Mouse (Mus musculus): ENCODE data around the gene Sem1. TPM values are rescaled to one million over a fixed set of nuclear protein-coding genes. Genes with fewer than 3 reads are reported as not detected.
"Not testable (repeated sequence)": the region's sequence is repeated elsewhere in the genome, so short reads cannot be mapped to it uniquely, and the experiment has no call there.

The Sem1 gene
- 330 and 344 TPM in 2 replicates for polyA plus RNA-seq (2015; fragmentation: Nextera tagmentation; extraction: Ambion mirVana)

DNA sequence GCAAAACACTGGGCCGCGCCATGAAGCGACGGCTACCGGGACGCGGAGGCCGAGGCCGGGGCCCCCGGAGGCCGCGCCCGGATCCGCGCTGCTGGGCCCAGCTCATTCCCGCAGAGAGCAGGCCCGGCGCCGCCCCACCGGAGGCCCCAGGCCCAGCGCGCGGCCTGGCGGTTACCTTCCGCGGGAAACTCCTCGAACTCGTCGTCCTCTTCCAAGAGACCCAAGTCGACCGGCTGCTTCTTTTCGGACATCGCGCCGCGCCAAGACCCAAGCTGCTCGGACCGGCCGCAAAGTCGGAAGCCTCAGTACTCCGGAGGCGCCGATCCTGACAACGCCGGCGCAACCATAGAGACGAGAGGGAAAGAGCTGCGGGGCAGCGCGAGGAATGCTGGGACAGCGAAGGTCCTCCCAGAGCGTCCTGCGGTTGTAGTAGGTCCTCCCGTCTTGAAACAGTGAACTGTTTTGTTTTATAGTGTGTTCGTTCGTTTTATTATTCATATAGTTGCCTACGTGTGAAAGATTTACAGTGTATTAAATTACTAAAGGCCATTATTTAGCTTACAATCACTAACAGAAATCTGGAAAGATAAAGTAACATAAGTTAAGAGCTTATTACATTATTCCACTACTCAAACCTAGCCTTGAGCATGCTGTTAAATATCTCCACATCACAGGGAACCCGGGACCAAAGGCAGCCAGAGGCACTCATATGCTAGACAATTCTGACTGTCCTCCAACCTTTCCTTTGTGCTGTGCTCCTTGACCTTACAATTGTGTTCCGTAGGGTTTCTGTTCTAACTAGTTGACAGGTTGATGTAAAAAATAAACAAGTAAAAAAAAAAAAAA is at the start of gene Sem1:
TSS of gene Sem1 (minus strand) at position 360 of the 846 bp plus-strand sequence.
- DNase-seq (ENCODE audit: low spot score), result peak; percentile 90

DNA sequence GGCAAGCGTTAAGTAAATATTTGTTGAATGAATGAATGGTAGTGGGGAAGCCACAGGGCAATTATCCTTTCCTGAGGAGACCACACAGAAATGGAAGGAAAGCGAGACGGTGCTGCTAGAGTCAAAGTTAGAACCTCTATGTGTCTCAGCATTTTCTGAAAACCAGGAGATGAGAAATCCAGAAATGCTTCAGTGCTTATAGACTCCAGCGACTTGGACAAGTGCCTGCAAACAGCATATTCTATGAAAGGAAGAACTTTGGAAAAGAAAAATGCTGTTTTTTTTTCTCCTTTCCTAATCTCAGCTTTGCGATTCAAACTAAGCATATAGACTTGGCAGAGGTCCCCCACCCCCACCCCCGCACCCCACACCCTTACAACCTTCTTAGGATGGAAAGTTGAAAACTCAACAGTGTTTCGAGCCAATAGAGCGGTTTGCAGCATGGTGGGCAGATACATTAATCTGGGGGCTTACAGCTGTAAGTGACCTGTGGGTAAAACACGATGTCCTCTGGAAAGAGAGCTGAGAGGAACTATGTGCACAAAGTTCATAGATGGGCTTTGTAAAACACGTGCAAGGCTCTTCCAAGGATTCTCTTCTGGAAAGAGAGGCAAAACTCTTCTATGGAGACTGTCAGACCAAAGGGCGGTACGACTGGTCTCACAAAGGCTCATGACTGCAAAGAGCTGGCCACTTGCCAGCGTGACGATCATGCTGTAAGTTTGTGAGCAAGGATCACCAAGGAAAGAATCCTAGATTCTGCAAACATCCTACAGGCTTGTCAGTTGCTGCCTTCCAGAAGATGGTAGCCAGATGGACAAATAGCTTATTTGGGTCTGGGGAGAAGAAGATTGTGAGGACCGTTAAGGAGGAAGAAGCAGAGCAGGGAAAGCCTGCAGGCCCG is 44.6 kb upstream of the Sem1 start:
- DNase-seq (ENCODE audit: low spot score), result no peak

DNA sequence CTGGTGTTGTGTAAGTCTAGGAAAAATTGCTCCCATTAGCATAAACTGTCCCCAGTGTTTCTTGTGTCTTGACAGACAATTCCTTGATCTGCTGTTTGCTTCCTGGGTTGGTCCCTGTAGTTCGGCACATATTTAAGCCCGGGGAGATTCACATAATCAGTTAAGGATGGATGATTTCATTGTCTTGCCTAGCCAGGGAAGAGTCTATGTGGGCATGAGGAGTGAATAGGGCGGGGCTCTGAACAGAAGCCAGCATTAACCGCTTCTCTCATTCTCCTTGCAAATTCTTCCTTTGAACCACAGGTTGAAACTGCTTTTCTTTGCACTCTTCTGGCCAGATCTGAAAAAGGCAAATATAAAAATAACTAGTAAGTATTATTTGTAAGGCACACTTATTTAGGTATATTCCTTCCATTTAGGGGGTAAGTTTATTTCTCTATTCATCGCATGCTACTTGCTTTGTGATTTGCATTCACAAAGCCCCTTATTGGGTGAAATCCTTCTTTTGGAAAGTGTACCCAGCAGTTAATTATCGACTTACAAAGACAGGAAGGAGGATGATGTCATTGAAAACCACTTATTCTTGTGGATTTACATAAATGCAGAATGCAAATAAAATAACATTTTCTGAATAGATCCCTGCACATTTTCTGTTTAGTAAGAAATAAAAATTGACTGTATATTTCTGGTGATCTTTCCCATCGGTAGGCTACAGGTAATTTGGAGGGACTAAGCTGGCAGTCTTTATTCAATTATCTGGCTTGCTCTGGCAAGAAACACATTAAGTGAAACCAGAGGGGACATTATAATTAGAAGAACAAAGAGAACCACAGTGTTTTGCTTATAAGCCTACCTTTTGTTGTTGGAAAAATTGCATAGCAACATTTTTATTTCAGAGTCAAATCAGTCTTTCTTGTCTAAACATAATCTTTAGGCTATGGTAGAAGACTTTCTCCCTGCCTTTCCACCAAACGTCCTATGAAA is 25.4 kb upstream of the Sem1 start:
- DNase-seq (ENCODE audit: low spot score), result no peak

DNA sequence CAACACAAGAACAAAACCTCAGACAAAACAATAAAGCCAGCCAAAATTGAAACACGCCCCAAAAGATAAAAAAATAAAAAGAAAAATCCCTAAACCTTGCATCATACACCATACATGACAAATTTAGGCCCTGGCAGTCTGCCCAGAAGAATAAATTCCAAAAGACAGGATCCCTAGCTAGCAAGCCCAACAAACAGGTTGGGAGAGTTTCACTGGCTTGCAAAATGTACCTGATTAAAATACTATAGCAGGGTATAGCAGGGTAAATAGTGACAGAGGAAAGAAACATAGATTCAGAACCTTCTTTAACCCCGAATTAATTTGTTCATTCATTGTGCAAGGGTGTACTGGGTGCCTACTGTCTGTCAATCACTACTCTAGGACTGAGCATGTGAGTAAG is 7.8 kb upstream of the Sem1 start:
- DNase-seq (ENCODE audit: low spot score), result no peak

DNA sequence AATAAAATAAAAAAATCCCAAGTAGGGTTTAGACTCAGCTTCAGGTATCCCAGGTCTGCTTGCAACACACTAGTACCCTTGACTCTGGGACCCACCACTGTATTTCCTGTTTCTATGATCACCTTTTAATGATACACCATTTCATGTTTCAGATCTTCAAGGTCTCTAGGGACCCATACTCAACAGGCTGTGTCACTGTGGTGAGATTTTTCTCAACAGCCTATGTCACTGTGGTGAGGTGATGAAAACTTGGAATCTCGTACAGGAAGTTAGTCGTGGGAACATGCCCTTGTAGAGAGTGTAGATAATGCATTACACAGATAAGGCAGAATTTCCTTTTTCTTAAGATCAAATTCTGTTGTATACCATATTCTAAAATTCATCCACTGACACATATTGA is 3.4 kb upstream of the Sem1 start:
- no peak for DNase-seq (ENCODE audit: low spot score)

DNA sequence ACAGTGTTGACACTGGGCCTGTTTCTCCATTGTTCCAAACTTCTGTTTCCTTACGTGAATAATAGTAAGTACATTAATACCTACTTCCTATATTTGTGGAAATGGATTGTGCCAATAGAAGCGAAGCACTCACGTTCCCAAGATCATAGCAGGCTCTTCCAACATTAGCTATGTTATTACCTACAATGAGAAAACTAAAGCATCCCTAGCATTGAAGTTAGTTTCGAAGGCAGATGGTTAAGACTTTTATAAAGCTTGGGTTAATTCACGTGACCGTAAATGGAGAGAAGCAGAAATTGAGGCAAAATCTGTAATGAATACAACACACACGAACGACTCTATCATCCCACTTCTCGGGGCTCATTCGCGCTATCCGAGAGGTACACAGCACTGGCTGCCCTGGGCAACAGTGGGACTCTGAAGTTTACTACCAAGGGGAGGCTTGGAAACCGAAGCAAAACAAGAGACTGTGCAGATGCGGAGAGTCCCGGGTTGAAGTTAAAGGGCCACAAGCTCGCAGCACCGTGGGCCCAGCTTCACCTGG is 650 bp downstream of the Sem1 start:
- no peak for DNase-seq (ENCODE audit: low spot score)

DNA sequence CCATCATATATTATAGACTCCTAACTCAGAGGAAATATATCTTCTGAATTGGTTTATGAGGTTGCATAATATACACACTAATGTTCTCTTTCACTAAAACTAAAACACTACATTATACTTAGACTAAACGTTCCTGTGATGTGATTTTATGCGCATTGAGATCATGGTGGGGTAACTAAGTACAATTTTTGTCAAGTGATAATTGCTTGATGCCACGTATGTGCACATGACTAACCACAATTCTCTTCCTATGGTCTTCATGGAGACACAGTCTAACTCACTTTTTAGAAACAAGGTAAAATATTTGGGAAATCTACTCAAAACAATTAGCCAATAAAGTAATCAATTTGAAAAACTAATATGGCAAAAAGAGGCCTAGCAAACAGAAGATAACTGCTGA is 1.2 kb downstream of the Sem1 start:
- DNase-seq (ENCODE audit: low spot score), result no peak

DNA sequence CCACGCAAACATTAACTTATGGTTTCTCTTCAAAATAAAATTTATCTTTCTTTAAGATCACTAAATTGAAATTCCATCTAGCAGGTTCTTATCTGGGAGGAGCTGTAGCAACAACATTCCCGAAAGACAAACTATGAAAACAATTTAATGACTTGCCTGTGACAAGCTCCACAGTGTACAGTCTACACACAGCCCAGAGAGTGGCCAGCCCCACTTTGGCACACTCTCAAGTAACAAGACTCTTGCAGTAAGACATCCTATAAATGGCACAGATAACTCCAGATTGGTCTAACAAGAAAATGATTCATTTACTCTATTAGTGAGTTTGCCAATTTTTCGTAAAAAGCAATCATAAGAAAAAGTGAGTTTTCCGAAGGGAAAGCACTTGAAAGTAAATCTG is 2.7 kb downstream of the Sem1 start:
- no peak for DNase-seq (ENCODE audit: low spot score)

DNA sequence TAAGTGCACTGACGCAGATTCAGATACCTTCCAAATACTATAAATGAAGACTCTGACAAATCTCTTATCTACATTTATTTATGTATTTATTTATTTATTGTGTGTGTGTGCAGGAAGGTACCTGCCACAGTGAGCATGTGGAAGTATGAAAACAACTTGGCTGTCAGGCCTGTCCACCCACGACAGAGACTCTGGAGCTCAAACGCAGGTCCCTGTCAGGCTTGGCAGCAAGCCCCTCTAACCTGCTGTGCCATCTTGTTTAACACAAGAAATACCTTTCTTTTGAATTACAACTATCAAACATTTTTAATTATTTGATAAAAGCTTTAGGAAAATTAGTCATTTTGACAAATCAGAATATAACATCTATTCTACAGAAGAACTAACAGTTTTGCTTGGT is 10.0 kb downstream of the Sem1 start:
- no peak for DNase-seq (ENCODE audit: low spot score)

DNA sequence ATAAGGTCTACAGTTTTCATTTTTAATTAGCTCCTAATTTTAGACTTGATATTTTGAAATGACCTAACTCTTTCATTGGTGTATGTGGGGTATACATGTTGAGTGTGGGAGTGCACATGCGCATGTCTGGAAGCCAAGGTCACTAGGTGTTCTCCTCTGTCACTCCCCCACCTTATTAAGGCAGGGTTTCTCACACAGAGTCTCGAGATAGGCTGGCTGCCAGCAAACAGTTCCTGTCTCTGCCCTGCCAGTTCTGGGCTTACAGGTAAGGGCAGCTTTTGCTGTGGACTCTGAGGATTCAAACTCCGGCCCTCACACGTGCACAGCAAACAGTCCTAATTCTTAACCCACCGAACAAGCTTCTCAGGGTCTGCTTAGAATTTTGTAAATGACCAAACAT is 14.8 kb downstream of the Sem1 start:
- DNase-seq (ENCODE audit: low spot score), result no peak

DNA sequence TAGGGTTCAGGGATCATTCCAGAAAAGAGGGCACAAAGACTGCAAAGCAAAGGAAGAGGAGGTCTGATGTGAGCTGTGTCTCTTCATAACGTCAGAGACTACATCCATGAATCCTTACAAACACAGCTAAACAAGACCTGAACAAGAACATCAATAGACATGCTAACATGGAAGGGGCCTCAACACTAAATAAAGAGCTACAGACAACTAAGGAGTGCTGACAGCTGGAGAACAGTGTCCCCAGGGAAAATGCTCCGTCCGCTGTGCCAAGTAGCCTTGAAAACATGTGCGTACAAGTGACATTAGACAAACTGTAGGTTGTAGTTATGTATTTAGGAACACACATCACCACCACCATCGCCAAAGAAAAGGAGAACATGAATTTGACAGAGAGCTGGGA is 15.7 kb downstream of the Sem1 start:
- DNase-seq (ENCODE audit: low spot score), result no peak

DNA sequence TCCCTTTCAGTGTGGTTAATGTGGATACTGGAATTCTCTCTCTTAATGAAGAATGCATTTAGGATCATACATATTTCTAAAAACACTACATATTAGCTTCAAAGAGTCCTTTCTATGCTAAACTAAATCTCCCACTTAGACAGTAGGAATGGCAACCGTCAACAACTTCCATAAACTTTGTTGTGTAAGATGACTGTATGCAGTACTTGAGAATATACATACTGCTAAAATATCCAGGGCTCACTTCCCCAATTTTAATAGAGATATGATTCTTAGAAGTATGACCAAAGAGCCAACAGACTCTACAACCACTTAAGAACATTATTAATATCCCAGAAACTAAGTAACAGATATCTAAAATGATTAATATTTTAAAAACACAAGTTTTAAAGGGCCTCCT is 20.8 kb downstream of the Sem1 start:
- DNase-seq (ENCODE audit: low spot score), result no peak

DNA sequence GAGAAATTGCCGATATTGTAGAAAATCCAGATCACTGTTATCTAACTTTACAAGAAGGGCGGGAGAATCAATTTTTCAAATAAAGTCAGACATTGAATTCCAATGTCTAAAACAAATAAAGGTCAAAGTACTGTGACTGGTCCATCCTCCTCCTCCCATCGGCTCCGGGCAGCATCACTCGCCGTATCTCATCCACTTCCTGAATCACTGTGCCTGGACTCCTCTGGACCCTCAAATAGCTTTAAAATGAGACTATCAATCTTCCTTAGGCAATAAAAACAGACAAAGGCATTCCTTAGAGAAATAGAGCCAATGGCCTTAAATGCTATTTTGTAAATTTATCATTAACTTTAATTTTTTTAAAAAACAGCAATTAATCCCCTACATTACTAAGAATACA is 26.5 kb downstream of the Sem1 start:
- DNase-seq (ENCODE audit: low spot score), result no peak

DNA sequence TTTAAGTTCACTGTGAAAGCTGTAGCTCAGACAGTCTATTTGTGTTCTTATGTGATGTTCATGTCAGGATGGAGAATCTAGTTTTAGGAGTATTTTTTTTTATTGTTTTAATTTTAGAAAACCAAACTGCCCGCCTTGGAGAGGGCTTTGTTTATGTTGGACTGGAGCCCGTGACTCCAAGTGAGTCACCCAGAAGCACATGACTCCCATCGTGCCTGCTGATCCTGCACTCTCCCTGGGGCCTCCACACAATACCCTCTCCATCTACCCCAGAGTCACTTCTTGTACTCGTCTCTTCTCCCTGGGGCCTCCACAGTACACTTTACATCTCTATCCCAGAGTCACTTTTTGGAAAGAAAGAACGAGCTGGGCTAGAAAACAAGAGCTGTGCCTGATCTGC is 30.5 kb downstream of the Sem1 start:
- no peak for DNase-seq (ENCODE audit: low spot score)

DNA sequence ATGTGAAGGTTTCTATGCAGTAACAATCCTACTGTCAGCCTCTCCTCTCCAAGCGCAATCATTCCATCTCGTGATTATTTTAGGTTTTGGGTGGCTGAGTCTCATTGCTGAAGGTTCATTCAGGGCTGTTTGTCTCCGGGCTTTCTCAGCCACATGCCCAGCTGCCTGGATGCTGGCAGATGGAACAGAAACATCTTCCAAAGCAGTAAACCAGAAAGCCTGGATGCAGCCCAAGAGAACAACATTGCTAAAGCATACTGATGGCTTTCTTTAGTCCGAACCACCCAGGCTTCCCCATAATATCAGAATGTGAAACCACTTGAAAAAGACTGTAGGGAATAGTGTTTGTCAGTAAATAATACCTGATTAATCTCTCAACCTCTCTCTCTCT is 34.2 kb downstream of the Sem1 start:
- no peak for DNase-seq (ENCODE audit: low spot score)

DNA sequence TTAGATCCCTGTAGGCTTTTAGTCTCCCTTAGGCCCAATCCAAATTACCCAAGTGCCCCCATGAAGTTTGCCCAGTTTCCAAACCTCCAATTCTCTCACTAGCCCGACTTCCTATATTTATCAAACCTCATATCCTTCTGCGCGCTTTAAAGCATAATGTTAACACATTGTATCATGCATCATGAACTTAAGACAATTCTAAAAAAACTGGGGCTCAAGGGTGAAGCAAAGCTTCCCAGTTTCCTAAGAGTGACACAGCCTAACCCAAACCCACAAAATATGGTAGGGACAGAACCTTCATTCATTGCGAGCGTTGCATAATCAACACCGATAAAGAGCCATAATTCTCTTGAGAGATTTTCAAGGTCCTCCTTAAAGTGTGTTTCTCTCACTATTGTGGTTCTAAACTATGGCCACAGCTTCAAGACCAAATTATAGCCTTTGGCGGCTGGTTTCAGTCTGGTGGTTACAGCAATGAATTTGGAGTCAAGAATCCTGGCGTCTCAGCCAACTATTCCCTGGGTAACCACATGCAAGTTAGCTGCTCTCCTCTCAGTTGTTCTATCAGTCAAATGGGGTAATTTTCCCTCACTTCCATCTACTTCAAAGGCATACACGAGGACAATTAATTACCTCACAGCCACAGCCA is 34.7 kb downstream of the Sem1 start:
- DNase-seq (ENCODE audit: low spot score), result no peak

DNA sequence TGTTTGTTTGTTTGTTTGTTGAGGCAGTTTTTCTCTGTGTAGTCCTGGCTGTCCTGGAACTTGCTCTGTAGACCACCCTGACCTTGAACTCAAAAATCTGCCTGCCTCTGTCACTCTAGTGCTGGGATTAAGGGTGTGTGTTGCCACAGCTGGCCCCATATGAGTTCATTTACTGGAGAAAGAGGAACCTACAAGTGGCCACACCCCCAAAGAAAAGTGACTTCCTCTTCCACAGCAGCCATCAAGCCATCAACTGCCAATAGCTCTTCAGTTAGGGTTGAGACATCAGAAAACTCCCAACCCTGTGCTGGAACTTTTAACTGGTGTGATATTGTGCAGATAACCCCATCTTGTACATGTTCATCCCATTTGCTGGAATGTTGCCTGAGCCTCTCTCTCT is 36.3 kb downstream of the Sem1 start:
- no peak for DNase-seq (ENCODE audit: low spot score)

DNA sequence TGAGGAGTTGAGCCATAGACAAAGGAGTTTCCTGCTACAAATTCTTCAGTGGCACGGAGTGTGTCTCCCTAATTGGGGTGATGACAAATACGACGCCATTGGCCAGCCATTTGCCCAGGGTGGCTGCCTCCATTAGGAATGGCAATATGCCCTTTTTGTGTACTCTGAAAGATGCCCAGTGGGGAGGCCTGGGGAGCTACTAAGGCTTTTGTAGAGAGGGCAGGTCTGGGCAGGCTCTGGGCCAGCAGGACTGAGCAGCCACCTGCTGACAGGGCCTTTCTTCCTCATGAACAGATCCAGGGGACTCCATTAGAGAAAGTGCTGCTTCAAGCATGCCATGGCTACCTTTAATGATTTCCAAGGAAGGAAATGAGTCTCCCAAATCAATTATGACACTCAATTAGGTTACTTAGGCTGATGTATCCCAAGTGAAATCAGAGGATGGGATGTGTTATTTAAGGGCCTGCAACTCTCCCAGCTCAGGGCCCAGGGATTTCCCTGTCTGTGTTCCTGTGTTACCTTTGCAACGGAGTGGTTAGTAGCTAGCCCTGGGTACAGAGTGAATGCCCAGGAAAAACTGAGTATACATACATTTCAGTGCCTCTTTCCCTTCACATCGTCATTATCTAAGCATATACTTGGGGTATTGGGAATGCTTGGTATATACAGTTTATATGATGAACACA is 41.5 kb downstream of the Sem1 start:
- DNase-seq (ENCODE audit: low spot score), result no peak

DNA sequence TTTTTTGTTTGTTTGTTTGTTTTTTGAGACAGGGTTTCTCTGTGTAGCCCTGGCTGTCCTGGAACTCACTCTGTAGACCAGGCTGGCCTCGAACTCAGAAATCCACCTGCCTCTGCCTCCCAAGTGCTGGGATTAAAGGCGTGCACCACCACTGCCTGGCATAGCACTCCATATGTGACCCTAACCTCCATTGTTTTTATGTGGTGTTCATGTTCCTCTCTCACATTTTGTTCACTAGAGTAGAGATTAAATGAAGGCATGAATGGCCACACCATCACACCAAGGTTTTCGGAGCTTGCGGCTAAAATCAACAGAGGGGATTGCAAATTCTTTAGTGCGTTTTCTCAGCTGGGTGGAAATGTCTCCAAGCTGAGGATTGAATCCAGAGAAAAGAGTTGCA is 42.1 kb downstream of the Sem1 start:
- not testable (repeated sequence) for DNase-seq (ENCODE audit: low spot score)

Data from thymus, postnatal 0 days (tissue).